Mouse (Mus musculus): ENCODE measurements around the gene Prr29.

DNA sequence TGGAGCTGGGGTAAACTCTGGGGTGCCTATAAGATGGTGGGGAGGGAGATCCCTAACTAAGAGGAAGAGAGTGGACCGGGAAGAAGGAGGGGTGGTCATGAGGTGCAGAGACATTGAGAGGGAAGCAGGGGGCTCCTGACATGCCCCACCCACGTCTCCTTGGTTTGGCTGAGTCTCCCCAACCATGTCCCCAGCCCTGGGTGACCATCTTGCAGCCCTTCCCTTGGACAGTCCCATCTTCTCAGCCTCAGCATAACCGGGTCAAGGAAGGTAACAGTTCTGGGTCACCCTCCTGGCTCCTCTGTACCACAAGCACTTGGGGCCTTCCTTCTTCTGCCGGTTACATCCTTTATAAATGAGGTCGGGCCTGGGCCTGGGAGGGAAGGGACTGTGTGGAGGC lies 9.7 kb downstream of the Prr29 start:
- TF ChIP-seq CTCF (IDR thresholded peaks at IDR 0.05; ENCODE audit: low read depth) = no peak
- TF ChIP-seq EP300 (IDR thresholded peaks at IDR 0.05; ENCODE audit: low read depth) = no peak

Measured in liver, postnatal 0 days (tissue).